Comparison of ENCODE assay signal across 20 mouse cellular contexts in the genomic region with DNA sequence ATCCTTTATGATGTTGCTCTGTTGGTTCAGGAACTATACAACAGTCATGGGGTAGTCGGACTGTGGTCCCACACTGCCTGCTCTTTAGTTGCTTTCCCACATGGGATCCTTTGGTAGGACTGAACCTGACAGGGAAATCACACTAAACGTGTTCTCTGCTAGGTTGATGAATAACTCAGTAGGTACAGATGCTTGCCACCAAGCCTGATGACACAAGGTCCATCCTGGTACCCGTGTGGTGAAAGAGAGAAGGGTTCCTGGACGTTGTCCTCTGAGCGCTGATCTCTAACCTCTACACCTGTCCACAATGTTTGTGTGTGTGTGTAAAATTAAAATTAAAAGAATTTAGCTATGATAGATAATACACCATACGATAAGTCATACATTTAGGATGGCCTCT.
"Had no signal": no experiment of that assay in that cellular context is flagged by ENCODE, and none has a peak within 500 bp of the region (broad histone marks: within the 10 kb centered on the region; RNA-seq: fewer than 3 reads in every experiment).

No protein-coding gene starts in this region.

- DNase-seq: kidney, adult 11 months; kidney, postnatal 25 days; layer of hippocampus, postnatal 36 days; lung, adult 18-20 months; lung, postnatal 10 days; lung, postnatal 36 days; retina, postnatal 1 day; right cerebral cortex, postnatal 25 days; spleen, adult 18-20 months; thymus, postnatal 25 days had no signal

- H3K9ac ChIP-seq: intestine, embryonic 15.5 days; lung, embryonic 15.5 days; midbrain, embryonic 13.5 days; neural tube, embryonic 13.5 days; stomach, embryonic 15.5 days had no signal

- H3K4me2 ChIP-seq: intestine, embryonic 15.5 days; lung, embryonic 15.5 days; midbrain, embryonic 13.5 days; neural tube, embryonic 13.5 days; stomach, embryonic 15.5 days had no signal

- H3K9me3 ChIP-seq: intestine, embryonic 15.5 days; lung, embryonic 15.5 days; midbrain, embryonic 10.5 days; midbrain, embryonic 13.5 days; neural tube, embryonic 13.5 days; stomach, embryonic 15.5 days had no signal

- H3K4me1 ChIP-seq: intestine, embryonic 15.5 days; megakaryocyte, embryonic 14.5 days; midbrain, embryonic 13.5 days had no signal

- H3K27ac ChIP-seq: intestine, embryonic 15.5 days; left cerebral cortex, adult 2 months; lung, embryonic 15.5 days; midbrain, embryonic 10.5 days; midbrain, embryonic 13.5 days; neural tube, embryonic 13.5 days; stomach, embryonic 15.5 days had no signal

- H3K4me3 ChIP-seq: intestine, embryonic 15.5 days; left cerebral cortex, adult 2 months; lung, embryonic 15.5 days; megakaryocyte, embryonic 14.5 days; midbrain, embryonic 10.5 days; midbrain, embryonic 13.5 days; myocyte; neural tube, embryonic 13.5 days; stomach, embryonic 15.5 days had no signal

- H3K36me3 ChIP-seq: intestine, embryonic 15.5 days; lung, embryonic 15.5 days; midbrain, embryonic 10.5 days; midbrain, embryonic 13.5 days; neural tube, embryonic 13.5 days; stomach, embryonic 15.5 days had no signal

- ATAC-seq: intestine, embryonic 15.5 days; midbrain, embryonic 13.5 days; midbrain, embryonic 16.5 days had no signal

- H3K27me3 ChIP-seq: intestine, embryonic 15.5 days; lung, embryonic 15.5 days; neural tube, embryonic 13.5 days; stomach, embryonic 15.5 days had no signal
